Mouse (Mus musculus): ENCODE measurements around the gene Ddc. TPM values are rescaled to one million over a fixed set of nuclear protein-coding genes. Genes with fewer than 3 reads are reported as not detected.
A peak's percentile ranks its signal among the peaks of the same experiment; 100 is the strongest.

The Ddc gene
- total and polyA plus RNA-seq, 2 experiments from 2014 or later, result 140 to 248 TPM

- TF ChIP-seq EP300 (IDR thresholded peaks at IDR 0.05; ENCODE audit: low read depth) (no peak), CTCF (IDR thresholded peaks at IDR 0.05; ENCODE audit: low read depth) (no peak)
- no peak for ATAC-seq (ENCODE audit: insufficient read depth, low read depth)
- H3K36me3 ChIP-seq (replicated peaks; ENCODE audit: control insufficient read depth, insufficient read depth, low read length), result no peaks in the 10 kb centered on the region
- no peak overlapping the region for H3K4me2 ChIP-seq (ENCODE audit: low read depth, low read length)
- peaks cover 18% of the 10 kb centered on the region for H3K4me1 ChIP-seq (ENCODE audit: control insufficient read depth, insufficient read depth)
- no peak overlapping the region; the same call in 1 of the 2 replicates for H3K9ac ChIP-seq (replicated peaks; ENCODE audit: low read depth, low read length)
- no peaks in the 10 kb centered on the region for H3K9me3 ChIP-seq (replicated peaks; ENCODE audit: control insufficient read depth, low read length)
- H3K27ac ChIP-seq (ENCODE audit: low read depth), result 0 out of 2 replicates have a peak overlapping the region, but pooled peaks have one; percentile 43
- WGBS, result 50% methylated on average over 6 of the region's 6 CpGs
- H3K4me3 ChIP-seq (ENCODE audit: low read depth, low read length), result no peak overlapping the region
- H3K27me3 ChIP-seq (ENCODE audit: control insufficient read depth, insufficient read depth, low read length), result no peaks in the 10 kb centered on the region
- no peak for DNase-seq (ENCODE audit: low spot score)
Observed at GRCm38 (mm10) chr11:11855061-11855672, 42.8 kb downstream of the Ddc start.

GRCm38 (mm10) chr11:11853731-11854461 lies 44.0 kb downstream of the Ddc start:
- no peak for DNase-seq (ENCODE audit: low spot score)
- TF ChIP-seq EP300 (IDR thresholded peaks at IDR 0.05; ENCODE audit: low read depth) (no peak), CTCF (IDR thresholded peaks at IDR 0.05; ENCODE audit: low read depth) (no peak)
- Histone ChIP-seq H3K9ac (replicated peaks; ENCODE audit: low read depth, low read length) (no peak overlapping the region), H3K4me3 (ENCODE audit: low read depth, low read length) (no peak overlapping the region), H3K9me3 (replicated peaks; ENCODE audit: control insufficient read depth, low read length) (no peaks in the 10 kb centered on the region), H3K27ac (ENCODE audit: low read depth) (no peak overlapping the region), H3K4me2 (ENCODE audit: low read depth, low read length) (no peak overlapping the region), H3K36me3 (replicated peaks; ENCODE audit: control insufficient read depth, insufficient read depth, low read length) (no peaks in the 10 kb centered on the region), H3K4me1 (ENCODE audit: control insufficient read depth, insufficient read depth) (peaks cover 21% of the 10 kb centered on the region), H3K27me3 (ENCODE audit: control insufficient read depth, insufficient read depth, low read length) (no peaks in the 10 kb centered on the region)
- ATAC-seq (ENCODE audit: insufficient read depth, low read depth), result no peak
- WGBS, result 54% methylated on average over 4 of the region's 4 CpGs

GRCm38 (mm10) chr11:11851957-11852505 lies 45.9 kb downstream of the Ddc start:
- H3K4me2 ChIP-seq (ENCODE audit: low read depth, low read length), result no peak overlapping the region
- H3K4me3 ChIP-seq (ENCODE audit: low read depth, low read length), result no peak overlapping the region
- H3K9me3 ChIP-seq (replicated peaks; ENCODE audit: control insufficient read depth, low read length), result no peaks in the 10 kb centered on the region
- no peaks in the 10 kb centered on the region for H3K27me3 ChIP-seq (ENCODE audit: control insufficient read depth, insufficient read depth, low read length)
- H3K36me3 ChIP-seq (replicated peaks; ENCODE audit: control insufficient read depth, insufficient read depth, low read length), result no peaks in the 10 kb centered on the region
- no peak for TF ChIP-seq CTCF (IDR thresholded peaks at IDR 0.05; ENCODE audit: low read depth)
- TF ChIP-seq EP300 (IDR thresholded peaks at IDR 0.05; ENCODE audit: low read depth), result no peak
- H3K9ac ChIP-seq (replicated peaks; ENCODE audit: low read depth, low read length), result no peak overlapping the region
- WGBS, result 79% methylated on average over 6 of the region's 6 CpGs
- DNase-seq (ENCODE audit: low spot score) (no peak), ATAC-seq (ENCODE audit: insufficient read depth, low read depth) (no peak)
- H3K27ac ChIP-seq (ENCODE audit: low read depth), result no peak overlapping the region
- peaks cover 21% of the 10 kb centered on the region for H3K4me1 ChIP-seq (ENCODE audit: control insufficient read depth, insufficient read depth)

GRCm38 (mm10) chr11:11850476-11851267 lies 47.3 kb downstream of the Ddc start:
- peaks cover 21% of the 10 kb centered on the region for H3K4me1 ChIP-seq (ENCODE audit: control insufficient read depth, insufficient read depth)
- H3K4me2 ChIP-seq (ENCODE audit: low read depth, low read length), result no peak overlapping the region
- ATAC-seq (ENCODE audit: insufficient read depth, low read depth), result peak; percentile 54
- TF ChIP-seq EP300 (IDR thresholded peaks at IDR 0.05; ENCODE audit: low read depth) (no peak), CTCF (IDR thresholded peaks at IDR 0.05; ENCODE audit: low read depth) (no peak)
- no peak overlapping the region for H3K4me3 ChIP-seq (ENCODE audit: low read depth, low read length)
- no peaks in the 10 kb centered on the region for H3K36me3 ChIP-seq (replicated peaks; ENCODE audit: control insufficient read depth, insufficient read depth, low read length)
- WGBS, result 41% methylated on average over 6 of the region's 6 CpGs
- no peaks in the 10 kb centered on the region for H3K27me3 ChIP-seq (ENCODE audit: control insufficient read depth, insufficient read depth, low read length)
- H3K9me3 ChIP-seq (replicated peaks; ENCODE audit: control insufficient read depth, low read length), result no peaks in the 10 kb centered on the region
- peak overlapping the region; percentile 58 for H3K27ac ChIP-seq (ENCODE audit: low read depth)
- 0 out of 2 replicates have a peak overlapping the region, but pooled peaks have one; percentile 0 for H3K9ac ChIP-seq (replicated peaks; ENCODE audit: low read depth, low read length)
- no peak for DNase-seq (ENCODE audit: low spot score)
